Mouse (Mus musculus) urinary bladder, postnatal 4 days (tissue): ENCODE measurements around the gene Defb20.
"Not testable (repeated sequence)": the region's sequence is repeated elsewhere in the genome, so short reads cannot be mapped to it uniquely, and the experiment has no call there.

Source experiments
- DNase-seq, 2 experiments: peaks; one replicate each; pipeline ENCODE4 v3.0.0; 2021 to 2022; ENCODE audit warnings: low spot score in 2 of 2

Gene Defb20

GRCm38 (mm10) chr2:152476763-152477162, at the start of gene Defb20:
Gene Defb20, plus strand, starts transcription at chr2:152477063.
- DNase-seq, result no peak

DNA sequence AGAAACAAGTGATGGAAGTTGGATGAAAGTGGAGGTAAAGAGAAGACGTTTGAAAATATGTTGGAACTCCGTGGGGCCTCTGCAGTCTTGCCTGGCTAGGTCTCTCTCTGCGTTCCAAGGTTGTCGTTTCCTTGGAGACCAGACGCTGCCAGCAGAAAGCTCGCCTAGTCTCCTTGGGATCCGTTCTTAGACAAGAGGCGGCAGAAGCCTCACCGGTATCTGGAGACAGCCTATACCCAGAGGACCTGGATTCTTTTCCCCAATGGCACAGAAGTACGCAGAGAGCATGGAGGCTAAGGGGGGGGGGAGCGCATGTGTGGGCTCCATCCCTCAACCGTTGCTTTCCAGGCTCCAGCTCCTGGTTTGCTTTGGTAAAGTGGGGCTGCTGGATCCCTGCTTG, 49.4 kb upstream of the Defb20 start:
- no peak for DNase-seq

DNA sequence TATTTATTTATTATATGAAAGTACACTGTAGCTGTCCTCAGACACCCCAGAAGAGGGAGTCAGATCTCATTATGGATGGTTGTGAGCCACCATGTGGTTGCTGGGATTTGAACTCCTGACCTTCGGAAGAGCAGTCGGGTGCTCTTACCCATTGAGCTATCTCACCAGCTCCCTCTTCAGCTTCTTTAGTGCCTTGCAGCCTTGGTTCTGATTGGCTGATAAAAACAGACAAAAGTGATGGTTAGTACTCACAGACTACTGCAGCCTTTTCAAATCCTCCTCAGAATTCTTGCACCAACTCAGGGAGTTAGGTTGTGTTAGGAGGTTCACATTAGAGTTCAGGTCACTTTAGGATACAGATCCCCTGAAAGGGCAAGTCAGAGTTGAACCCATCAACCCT, 48.4 kb upstream of the Defb20 start:
- DNase-seq, result not testable (repeated sequence)

DNA sequence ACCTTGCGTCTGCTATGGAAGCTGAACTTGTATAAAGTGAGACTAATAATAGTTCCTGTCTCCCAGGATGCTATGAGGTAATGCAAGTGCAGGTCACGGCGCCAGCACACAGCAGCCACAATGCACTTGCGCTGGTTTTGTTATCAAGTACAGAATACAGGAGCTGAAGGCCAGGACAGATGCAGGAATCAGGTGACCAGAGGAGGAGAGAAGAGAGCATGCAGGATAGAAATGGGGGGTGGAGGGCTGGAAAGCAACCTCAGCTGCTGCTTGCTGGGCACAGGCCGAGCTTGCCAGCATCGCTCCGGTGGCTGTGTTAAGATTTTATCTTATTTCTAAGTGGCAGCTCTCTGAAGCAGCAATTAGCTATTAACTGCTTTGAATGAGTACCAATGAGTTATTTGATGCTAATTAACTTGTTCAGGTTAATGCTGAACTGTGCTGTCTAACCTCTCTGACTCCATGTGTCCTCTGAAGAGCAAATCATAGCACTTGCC, 40.4 kb upstream of the Defb20 start:
- DNase-seq, result no peak

GRCm38 (mm10) chr2:152436983-152437860, 39.6 kb upstream of the Defb20 start:
- DNase-seq, result peak; percentile 82 to 89

DNA sequence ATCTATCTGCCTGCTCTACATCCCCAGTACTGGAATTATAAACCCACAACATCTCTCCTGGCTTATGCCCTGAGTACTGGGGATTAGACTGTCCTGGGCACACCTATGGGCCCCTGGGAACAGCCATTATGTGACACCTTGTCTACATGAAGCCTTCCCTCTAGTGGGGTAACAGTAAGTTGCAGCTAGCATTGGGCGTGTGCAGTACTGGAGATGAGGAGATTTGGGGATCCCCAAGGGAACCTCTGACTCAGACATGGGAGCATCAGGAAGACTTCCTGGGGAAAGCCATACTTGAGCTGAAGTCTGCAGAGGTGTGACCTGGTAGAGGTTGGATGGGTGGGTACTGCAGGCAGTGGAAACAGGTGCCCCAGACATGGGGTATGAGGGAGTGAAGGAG, 37.9 kb upstream of the Defb20 start:
- no peak for DNase-seq

- no peak for DNase-seq
These were observed 37.0 kb upstream of the Defb20 start for GRCm38 (mm10) chr2:152439833-152440232.

DNA sequence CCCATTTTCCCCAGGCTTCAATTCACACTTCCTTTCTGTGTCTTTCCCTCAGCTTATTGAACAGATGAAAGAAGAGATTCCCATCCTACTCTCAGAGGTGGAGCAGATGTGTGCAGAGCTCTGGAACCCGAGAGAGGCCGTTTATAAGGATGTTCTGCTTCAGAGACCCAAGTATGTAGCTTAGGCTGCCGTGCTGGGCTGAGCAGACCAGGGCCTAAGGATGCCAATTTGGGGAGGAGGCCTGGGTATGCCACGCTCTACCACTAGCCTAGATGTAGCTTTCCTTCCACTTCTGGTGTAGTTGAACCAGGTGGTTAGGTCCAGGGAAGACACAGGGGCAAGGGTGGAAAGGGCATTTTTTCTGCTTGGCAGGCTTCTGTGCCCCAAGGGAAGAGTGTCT, 34.5 kb upstream of the Defb20 start:
- DNase-seq, result no peak

- DNase-seq, result no peak
These were observed 33.6 kb upstream of the Defb20 start for GRCm38 (mm10) chr2:152443281-152443680.

- no peak for DNase-seq
These were observed 30.2 kb upstream of the Defb20 start for GRCm38 (mm10) chr2:152446642-152447041.

DNA sequence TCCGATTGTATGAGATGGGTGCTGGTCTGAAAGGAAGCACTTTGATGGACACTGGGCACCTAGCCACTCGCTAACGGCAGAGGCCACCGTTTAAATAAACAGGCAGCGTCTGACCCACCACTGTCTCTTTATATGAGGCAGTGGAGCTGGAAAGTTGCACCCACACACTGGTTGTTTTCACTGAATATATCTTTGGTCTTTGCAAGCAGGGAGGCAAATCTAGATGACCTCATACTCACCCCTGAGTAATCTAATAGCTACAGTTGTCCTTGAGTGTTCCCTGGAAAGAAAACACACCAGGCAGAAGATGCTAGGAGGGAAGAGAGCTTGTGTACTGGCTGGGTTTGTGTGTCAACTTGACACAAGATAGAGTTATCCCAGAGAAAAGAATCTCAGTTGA, 29.4 kb upstream of the Defb20 start:
- no peak for DNase-seq

- no peak for DNase-seq
These were observed 26.6 kb upstream of the Defb20 start for GRCm38 (mm10) chr2:152450241-152450640.

DNA sequence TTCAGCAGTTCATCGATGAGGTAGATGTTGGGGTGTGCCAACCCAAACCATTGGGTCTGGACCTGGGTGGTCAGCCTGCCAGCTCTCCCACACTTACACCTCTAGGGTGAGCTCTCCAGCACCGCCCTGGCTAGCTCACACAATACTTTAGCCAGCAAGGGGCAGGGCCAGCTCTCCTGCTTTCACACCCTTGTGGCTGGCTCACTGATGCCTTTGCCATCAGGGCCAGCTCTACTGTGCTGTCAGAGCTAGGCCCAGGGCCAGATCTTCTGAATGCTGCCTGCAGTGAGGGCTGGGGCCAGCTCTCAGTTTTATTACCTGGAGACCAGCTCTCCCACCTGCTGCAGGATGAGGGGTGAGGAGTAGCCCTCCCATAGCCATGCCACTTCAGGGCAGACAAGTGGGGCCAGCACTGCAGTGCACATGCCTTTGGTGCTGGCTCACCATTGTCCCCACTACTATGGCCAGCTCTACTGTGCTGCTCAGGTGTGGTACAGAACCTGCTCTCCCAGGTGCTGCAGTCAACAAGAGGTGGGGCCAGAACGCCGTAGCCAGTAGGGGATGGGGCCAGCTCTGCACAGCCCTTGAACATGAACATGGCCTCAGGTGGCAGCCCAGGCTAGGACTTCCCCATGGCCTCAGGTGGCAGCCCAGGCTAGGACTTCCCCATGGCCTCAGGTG, 24.6 kb upstream of the Defb20 start:
- no peak for DNase-seq

DNA sequence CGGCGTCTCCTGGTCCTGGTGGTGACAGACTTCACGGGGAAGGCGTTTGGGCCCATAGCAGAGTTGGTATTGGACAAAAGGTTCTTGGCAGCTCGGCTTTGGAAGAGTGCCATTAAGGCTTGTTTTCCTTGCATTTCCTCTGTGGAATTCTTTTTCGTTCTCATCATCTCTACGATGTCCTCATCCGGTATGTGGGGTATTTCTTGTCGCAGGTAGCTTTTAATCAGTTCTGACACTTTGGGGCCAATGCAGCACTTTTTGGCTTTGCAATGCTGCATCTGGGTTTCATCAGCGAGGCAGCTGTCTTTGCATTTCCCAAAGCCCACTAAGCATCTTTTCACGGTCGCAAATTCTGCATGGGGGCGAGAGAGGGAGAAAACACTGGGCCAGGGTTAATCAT, 17.6 kb upstream of the Defb20 start:
- no peak for DNase-seq

GRCm38 (mm10) chr2:152464570-152465150, 12.2 kb upstream of the Defb20 start, which contains the start of gene Defb23:
Gene Defb23, minus strand, starts transcription at chr2:152464620.
- DNase-seq, result no peak

DNA sequence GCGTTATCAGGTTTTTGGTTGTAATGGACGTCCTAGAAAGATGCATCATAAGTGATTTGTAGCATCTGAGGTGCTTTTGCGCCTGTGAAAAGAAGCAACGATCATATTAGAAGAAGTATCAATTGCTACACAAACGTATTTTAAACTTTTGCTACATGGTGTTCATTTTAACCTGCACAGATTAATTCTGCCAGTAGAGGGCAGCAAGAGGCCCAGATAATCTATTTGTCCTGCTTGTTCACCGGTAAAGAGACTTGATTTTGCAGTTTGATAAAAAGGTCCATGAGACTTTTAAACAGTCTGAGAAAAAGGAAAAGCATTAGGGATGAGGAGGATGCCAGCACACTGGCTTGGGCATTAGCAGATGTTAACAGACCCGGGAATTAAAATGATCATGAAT, 5.9 kb upstream of the Defb20 start:
- no peak for DNase-seq

GRCm38 (mm10) chr2:152472434-152472833, 4.4 kb upstream of the Defb20 start:
- DNase-seq, result no peak

DNA sequence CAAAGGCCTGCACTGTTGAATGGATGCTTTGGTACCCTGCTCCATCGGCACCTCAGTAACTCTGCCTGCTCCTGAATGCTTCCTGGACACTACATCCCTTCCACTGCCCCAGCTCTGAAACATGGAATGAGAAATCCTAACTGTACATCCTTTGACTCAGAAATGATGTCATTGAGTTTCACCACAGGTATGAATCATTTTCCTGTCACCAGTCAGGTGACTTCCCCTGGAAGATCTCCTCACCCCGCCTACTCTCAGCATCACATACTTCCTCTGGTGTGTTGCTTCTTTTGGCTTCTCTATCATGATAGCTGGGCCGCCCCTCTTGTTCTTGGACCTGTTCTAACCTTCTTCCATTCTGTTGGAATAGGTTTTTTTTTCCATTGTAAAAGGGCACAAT, 4.0 kb downstream of the Defb20 start:
- DNase-seq, result no peak

DNA sequence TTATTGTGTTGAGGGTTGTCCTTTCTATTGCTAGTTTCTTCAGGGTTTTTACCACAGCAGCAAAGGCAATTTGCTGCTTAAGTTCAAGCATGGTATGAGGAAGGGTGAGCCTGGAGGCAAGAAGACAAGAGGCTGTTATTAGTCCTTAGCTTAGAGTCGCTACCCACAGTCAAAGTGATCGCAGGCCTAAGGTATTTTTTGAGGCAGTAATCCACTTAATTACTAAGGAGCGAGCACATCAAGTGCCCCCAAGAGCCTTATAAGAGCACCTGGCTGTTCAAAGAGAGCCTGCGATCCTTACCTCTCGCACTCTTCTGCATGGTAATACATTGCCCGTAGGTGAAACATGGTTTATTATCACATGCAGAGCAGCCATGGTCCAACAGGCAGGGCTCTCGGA, 4.9 kb downstream of the Defb20 start:
- DNase-seq, result no peak

GRCm38 (mm10) chr2:152487024-152487423, 10.2 kb downstream of the Defb20 start:
- DNase-seq, result no peak

- no peak for DNase-seq
These were observed 13.2 kb downstream of the Defb20 start, which contains the start of gene Defb22 for GRCm38 (mm10) chr2:152490038-152490437. Gene Defb22, minus strand, starts transcription at chr2:152490138.

GRCm38 (mm10) chr2:152493151-152493550, 16.3 kb downstream of the Defb20 start:
- DNase-seq, result no peak
